Mouse (Mus musculus) cerebellum, adult 8-10 months (tissue): ENCODE measurements at regions not wholly inside any gene's neighbourhood (a gene's known extent, or its start where the extent isn't known, plus 50 kb on each side); places are given as distances from the start of the nearest gene placed in this dataset.
"Not testable (repeated sequence)": the region's sequence is repeated elsewhere in the genome, so short reads cannot be mapped to it uniquely, and the experiment has no call there.

Experiments
- DNase-seq: peaks from one replicate; pipeline ENCODE4 v3.0.0; 2022

GRCm38 (mm10) chr13:68167826-68168225 lies 304.7 kb downstream of the BC048507 start:
- peak; percentile 5 for DNase-seq

DNA sequence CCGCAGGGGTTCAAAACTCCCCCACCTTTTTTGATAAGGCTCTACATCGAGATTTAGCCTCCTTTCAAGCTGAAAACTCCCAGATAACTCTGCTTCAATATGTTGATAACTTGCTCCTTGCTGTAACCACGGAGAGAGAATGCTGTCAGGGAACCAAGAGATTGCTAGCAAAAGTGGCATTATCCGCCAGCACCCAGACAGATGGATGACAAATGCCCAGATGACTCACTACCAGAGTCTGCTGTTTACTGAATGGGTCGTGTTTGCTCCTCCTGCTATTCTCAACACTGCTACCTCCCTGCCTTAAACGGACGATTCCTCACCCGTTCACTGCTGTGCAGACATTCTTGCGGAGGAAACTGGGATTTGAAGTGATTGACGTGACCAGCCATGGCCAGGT lies 310.3 kb downstream of the BC048507 start:
- DNase-seq, result not testable (repeated sequence)
